Mouse (Mus musculus): ENCODE measurements at regions not wholly inside any gene's neighbourhood (a gene's known extent, or its start where the extent isn't known, plus 50 kb on each side); places are given as distances from the start of the nearest gene placed in this dataset.

- TF ChIP-seq EP300 (optimal IDR thresholded peaks at IDR 0.05) (no peak), CTCF (IDR thresholded peaks at IDR 0.05; ENCODE audit: low read depth) (no peak)
Observed at GRCm38 (mm10) chr12:80018086-80018485, 94.7 kb downstream of the Zfp36l1 start.

Data from stomach, postnatal 0 days (tissue).